Mouse (Mus musculus): Measurements from ENCODE around the gene Ano6.

- TF ChIP-seq CTCF (IDR thresholded peaks at IDR 0.05; ENCODE audit: insufficient read depth, low read length) (peak; percentile 90), POLR2A (IDR thresholded peaks at IDR 0.05; ENCODE audit: borderline replicate concordance, extremely low read depth, low read depth, low read length) (no peak)
Measured at GRCm38 (mm10) chr15:95943470-95943869, 152.8 kb downstream of the Ano6 start.
